Mouse (Mus musculus): ENCODE results near the gene Synm. TPM values are rescaled to one million over a fixed set of nuclear protein-coding genes. Genes with fewer than 3 reads are reported as not detected.

The Synm gene
- polyA plus RNA-seq, 1 experiment from 2014 or later: 8.1 TPM

GRCm38 (mm10) chr7:67716925-67717324 is 42.6 kb downstream of the Synm start:
- no peak overlapping the region for H3K27ac ChIP-seq (ENCODE audit: low read length)

GRCm38 (mm10) chr7:67716213-67716878 is 43.2 kb downstream of the Synm start:
- H3K4me3 ChIP-seq (replicated peaks; ENCODE audit: low read length): no peak overlapping the region
- no peak overlapping the region for H3K4me2 ChIP-seq (ENCODE audit: low read depth, low read length)
- WGBS: 57% methylated on average over 11 of the region's 11 CpGs
- peaks cover 6% of the 10 kb centered on the region; the same call in 1 of the 2 replicates for H3K4me1 ChIP-seq (ENCODE audit: control insufficient read depth, insufficient read depth, low read length)
- no peak overlapping the region for H3K27ac ChIP-seq (ENCODE audit: low read length)
- H3K36me3 ChIP-seq (ENCODE audit: control insufficient read depth, insufficient read depth, low read length): peaks cover 15% of the 10 kb centered on the region
- H3K9me3 ChIP-seq (replicated peaks; ENCODE audit: control insufficient read depth, low read length): no peaks in the 10 kb centered on the region
- no peak overlapping the region for H3K9ac ChIP-seq (ENCODE audit: low read length)
- no peaks in the 10 kb centered on the region for H3K27me3 ChIP-seq (ENCODE audit: control insufficient read depth, insufficient read depth, low read length)
- peak; percentile 26; the same call in 1 of the 2 replicates for ATAC-seq (ENCODE audit: insufficient read depth, low FRiP score)

More at GRCm38 (mm10) chr7:67716925-67717324, 42.6 kb downstream of the Synm start:
- no peaks in the 10 kb centered on the region for H3K27me3 ChIP-seq (ENCODE audit: control insufficient read depth, insufficient read depth, low read length)
- H3K36me3 ChIP-seq (ENCODE audit: control insufficient read depth, insufficient read depth, low read length): peaks cover 12% of the 10 kb centered on the region
- H3K4me1 ChIP-seq (ENCODE audit: control insufficient read depth, insufficient read depth, low read length): peaks cover 6% of the 10 kb centered on the region; the same call in 1 of the 2 replicates
- no peak overlapping the region for H3K9ac ChIP-seq (ENCODE audit: low read length)
- 82% methylated on average over 10 of the region's 10 CpGs for WGBS
- H3K4me2 ChIP-seq (ENCODE audit: low read depth, low read length): no peak overlapping the region
- no peak overlapping the region for H3K4me3 ChIP-seq (replicated peaks; ENCODE audit: low read length)
- no peak for ATAC-seq (ENCODE audit: insufficient read depth, low FRiP score)
- H3K9me3 ChIP-seq (replicated peaks; ENCODE audit: control insufficient read depth, low read length): no peaks in the 10 kb centered on the region

GRCm38 (mm10) chr7:67715176-67715575 is 44.4 kb downstream of the Synm start:
- ATAC-seq (ENCODE audit: insufficient read depth, low FRiP score): no peak

GRCm38 (mm10) chr7:67713820-67714510 is 45.6 kb downstream of the Synm start:
- Histone ChIP-seq H3K4me1 (ENCODE audit: control insufficient read depth, insufficient read depth, low read length) (peaks cover 6% of the 10 kb centered on the region; the same call in 1 of the 2 replicates), H3K4me3 (replicated peaks; ENCODE audit: low read length) (no peak overlapping the region), H3K27ac (ENCODE audit: low read length) (no peak overlapping the region), H3K36me3 (ENCODE audit: control insufficient read depth, insufficient read depth, low read length) (peaks cover 15% of the 10 kb centered on the region), H3K27me3 (ENCODE audit: control insufficient read depth, insufficient read depth, low read length) (no peaks in the 10 kb centered on the region), H3K9me3 (replicated peaks; ENCODE audit: control insufficient read depth, low read length) (no peaks in the 10 kb centered on the region), H3K9ac (ENCODE audit: low read length) (no peak overlapping the region), H3K4me2 (ENCODE audit: low read depth, low read length) (no peak overlapping the region)
- ATAC-seq (ENCODE audit: insufficient read depth, low FRiP score): no peak
- 73% methylated on average over 19 of the region's 19 CpGs for WGBS

More at GRCm38 (mm10) chr7:67715176-67715575, 44.4 kb downstream of the Synm start:
- Histone ChIP-seq H3K4me1 (ENCODE audit: control insufficient read depth, insufficient read depth, low read length) (peaks cover 6% of the 10 kb centered on the region; the same call in 1 of the 2 replicates), H3K36me3 (ENCODE audit: control insufficient read depth, insufficient read depth, low read length) (peaks cover 15% of the 10 kb centered on the region), H3K9ac (ENCODE audit: low read length) (no peak overlapping the region), H3K4me2 (ENCODE audit: low read depth, low read length) (no peak overlapping the region), H3K9me3 (replicated peaks; ENCODE audit: control insufficient read depth, low read length) (no peaks in the 10 kb centered on the region), H3K27me3 (ENCODE audit: control insufficient read depth, insufficient read depth, low read length) (no peaks in the 10 kb centered on the region), H3K4me3 (replicated peaks; ENCODE audit: low read length) (no peak overlapping the region), H3K27ac (ENCODE audit: low read length) (no peak overlapping the region)
- 72% methylated on average over 7 of the region's 7 CpGs for WGBS

GRCm38 (mm10) chr7:67710216-67710615 is 49.3 kb downstream of the Synm start:
- 43% methylated on average over 7 of the region's 7 CpGs for WGBS
- Histone ChIP-seq H3K4me1 (ENCODE audit: control insufficient read depth, insufficient read depth, low read length) (no peaks in the 10 kb centered on the region), H3K4me3 (replicated peaks; ENCODE audit: low read length) (no peak overlapping the region), H3K36me3 (ENCODE audit: control insufficient read depth, insufficient read depth, low read length) (peaks cover 15% of the 10 kb centered on the region), H3K4me2 (ENCODE audit: low read depth, low read length) (no peak overlapping the region), H3K27me3 (ENCODE audit: control insufficient read depth, insufficient read depth, low read length) (no peaks in the 10 kb centered on the region), H3K9ac (ENCODE audit: low read length) (0 out of 2 replicates have a peak overlapping the region, but pooled peaks have one; percentile 8), H3K9me3 (replicated peaks; ENCODE audit: control insufficient read depth, low read length) (no peaks in the 10 kb centered on the region), H3K27ac (ENCODE audit: low read length) (peak overlapping the region; percentile 63)
- ATAC-seq (ENCODE audit: insufficient read depth, low FRiP score): peak; percentile 71

- H3K4me1 ChIP-seq (ENCODE audit: control insufficient read depth, insufficient read depth, low read length): no peaks in the 10 kb centered on the region
- no peaks in the 10 kb centered on the region for H3K27me3 ChIP-seq (ENCODE audit: control insufficient read depth, insufficient read depth, low read length)
- H3K4me3 ChIP-seq (replicated peaks; ENCODE audit: low read length): no peak overlapping the region
- ATAC-seq (ENCODE audit: insufficient read depth, low FRiP score): no peak
- H3K4me2 ChIP-seq (ENCODE audit: low read depth, low read length): no peak overlapping the region
- H3K36me3 ChIP-seq (ENCODE audit: control insufficient read depth, insufficient read depth, low read length): peaks cover 14% of the 10 kb centered on the region
- H3K27ac ChIP-seq (ENCODE audit: low read length): no peak overlapping the region
- 81% methylated on average over 6 of the region's 6 CpGs for WGBS
- no peak overlapping the region for H3K9ac ChIP-seq (ENCODE audit: low read length)
- H3K9me3 ChIP-seq (replicated peaks; ENCODE audit: control insufficient read depth, low read length): no peaks in the 10 kb centered on the region
Observed at GRCm38 (mm10) chr7:67708160-67708559, 51.4 kb downstream of the Synm start.

GRCm38 (mm10) chr7:67701252-67701914 is 58.2 kb downstream of the Synm start:
- peaks cover 6% of the 10 kb centered on the region; the same call in 1 of the 2 replicates for H3K36me3 ChIP-seq (ENCODE audit: control insufficient read depth, insufficient read depth, low read length)
- no peaks in the 10 kb centered on the region for H3K4me1 ChIP-seq (ENCODE audit: control insufficient read depth, insufficient read depth, low read length)
- H3K9ac ChIP-seq (ENCODE audit: low read length): no peak overlapping the region; the same call in 1 of the 2 replicates
- no peak overlapping the region for H3K4me2 ChIP-seq (ENCODE audit: low read depth, low read length)
- H3K27ac ChIP-seq (ENCODE audit: low read length): peak overlapping the region; percentile 79
- 51% methylated on average over 17 of the region's 17 CpGs for WGBS
- peak; percentile 78 for ATAC-seq (ENCODE audit: insufficient read depth, low FRiP score)
- H3K27me3 ChIP-seq (ENCODE audit: control insufficient read depth, insufficient read depth, low read length): no peaks in the 10 kb centered on the region
- H3K4me3 ChIP-seq (replicated peaks; ENCODE audit: low read length): no peak overlapping the region
- H3K9me3 ChIP-seq (replicated peaks; ENCODE audit: control insufficient read depth, low read length): no peaks in the 10 kb centered on the region

- Histone ChIP-seq H3K4me1 (ENCODE audit: control insufficient read depth, insufficient read depth, low read length) (no peaks in the 10 kb centered on the region), H3K27ac (ENCODE audit: low read length) (peak overlapping the region; percentile 79), H3K36me3 (ENCODE audit: control insufficient read depth, insufficient read depth, low read length) (peaks cover 6% of the 10 kb centered on the region; the same call in 1 of the 2 replicates), H3K27me3 (ENCODE audit: control insufficient read depth, insufficient read depth, low read length) (no peaks in the 10 kb centered on the region), H3K4me2 (ENCODE audit: low read depth, low read length) (no peak overlapping the region), H3K9me3 (replicated peaks; ENCODE audit: control insufficient read depth, low read length) (no peaks in the 10 kb centered on the region), H3K9ac (ENCODE audit: low read length) (no peak overlapping the region; the same call in 1 of the 2 replicates), H3K4me3 (replicated peaks; ENCODE audit: low read length) (no peak overlapping the region)
- ATAC-seq (ENCODE audit: insufficient read depth, low FRiP score): peak; percentile 44; the same call in 1 of the 2 replicates
Observed at GRCm38 (mm10) chr7:67700846-67701245, 58.7 kb downstream of the Synm start.

GRCm38 (mm10) chr7:67699301-67699700 is 60.2 kb downstream of the Synm start:
- WGBS: 84% methylated on average over 4 of the region's 4 CpGs
- no peak for ATAC-seq (ENCODE audit: insufficient read depth, low FRiP score)

More at GRCm38 (mm10) chr7:67699301-67699700, 60.2 kb downstream of the Synm start:
- H3K9me3 ChIP-seq (replicated peaks; ENCODE audit: control insufficient read depth, low read length): no peaks in the 10 kb centered on the region
- no peak overlapping the region for H3K4me2 ChIP-seq (ENCODE audit: low read depth, low read length)
- H3K27me3 ChIP-seq (ENCODE audit: control insufficient read depth, insufficient read depth, low read length): no peaks in the 10 kb centered on the region
- H3K36me3 ChIP-seq (ENCODE audit: control insufficient read depth, insufficient read depth, low read length): peaks cover 6% of the 10 kb centered on the region; the same call in 1 of the 2 replicates
- H3K9ac ChIP-seq (ENCODE audit: low read length): no peak overlapping the region
- no peak overlapping the region for H3K27ac ChIP-seq (ENCODE audit: low read length)
- no peaks in the 10 kb centered on the region for H3K4me1 ChIP-seq (ENCODE audit: control insufficient read depth, insufficient read depth, low read length)
- H3K4me3 ChIP-seq (replicated peaks; ENCODE audit: low read length): no peak overlapping the region
